Mouse (Mus musculus): ENCODE measurements around the gene Mgat5.

The Mgat5 gene

GRCm38 (mm10) chr1:127303791-127304190, 99.0 kb downstream of the Mgat5 start:
- no peak for DNase-seq (ENCODE audit: extremely low read depth, insufficient read length, low spot score)

DNA sequence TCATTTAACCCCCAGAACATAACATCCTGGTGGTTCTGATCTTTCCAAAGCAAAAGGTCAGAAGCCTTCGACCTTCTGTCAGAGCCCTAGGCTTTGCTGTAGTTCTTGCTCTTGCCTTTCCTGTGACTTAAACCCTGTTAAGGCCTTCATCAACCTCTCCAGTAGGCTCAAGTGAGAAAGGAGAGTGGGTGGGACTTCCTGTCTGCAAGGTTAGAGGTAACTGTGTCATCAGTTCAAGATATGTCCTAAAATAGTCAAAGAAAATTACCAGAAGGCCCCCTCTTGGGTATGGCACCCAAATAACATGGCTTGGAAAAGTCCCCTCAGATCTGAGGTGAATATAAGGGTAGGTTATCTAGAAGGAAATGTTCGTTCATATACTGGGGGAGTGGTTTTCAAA, 99.5 kb downstream of the Mgat5 start:
- no peak for DNase-seq (ENCODE audit: extremely low read depth, insufficient read length, low spot score)

DNA sequence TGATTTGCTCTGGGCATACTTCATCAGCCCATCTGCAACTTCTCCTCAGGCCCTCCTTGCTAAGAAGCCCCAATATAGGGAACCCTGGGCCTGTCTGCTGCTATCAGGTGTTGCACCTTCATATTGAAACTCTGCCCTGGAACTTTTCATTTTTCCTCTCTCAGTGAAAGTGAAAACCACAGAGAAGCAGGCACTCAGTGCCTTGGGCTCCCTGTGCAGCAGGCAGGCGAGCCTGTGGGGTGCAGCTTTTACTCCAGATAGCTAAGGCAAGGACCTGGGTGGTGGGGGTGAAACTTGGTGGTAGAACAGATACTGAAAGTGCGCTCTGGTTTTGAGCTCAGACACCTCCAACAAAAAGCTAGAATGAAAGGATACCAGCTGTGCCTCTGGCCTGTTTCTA, 100.8 kb downstream of the Mgat5 start:
- DNase-seq (ENCODE audit: extremely low read depth, insufficient read length, low spot score) = no peak

GRCm38 (mm10) chr1:127306024-127306771, 101.4 kb downstream of the Mgat5 start:
- DNase-seq (ENCODE audit: extremely low read depth, insufficient read length, low spot score) = no peak

- no peak for DNase-seq (ENCODE audit: extremely low read depth, insufficient read length, low spot score)
These were observed 102.5 kb downstream of the Mgat5 start for GRCm38 (mm10) chr1:127307361-127307760.

GRCm38 (mm10) chr1:127308207-127308725, 103.5 kb downstream of the Mgat5 start:
- no peak for DNase-seq (ENCODE audit: extremely low read depth, insufficient read length, low spot score)

DNA sequence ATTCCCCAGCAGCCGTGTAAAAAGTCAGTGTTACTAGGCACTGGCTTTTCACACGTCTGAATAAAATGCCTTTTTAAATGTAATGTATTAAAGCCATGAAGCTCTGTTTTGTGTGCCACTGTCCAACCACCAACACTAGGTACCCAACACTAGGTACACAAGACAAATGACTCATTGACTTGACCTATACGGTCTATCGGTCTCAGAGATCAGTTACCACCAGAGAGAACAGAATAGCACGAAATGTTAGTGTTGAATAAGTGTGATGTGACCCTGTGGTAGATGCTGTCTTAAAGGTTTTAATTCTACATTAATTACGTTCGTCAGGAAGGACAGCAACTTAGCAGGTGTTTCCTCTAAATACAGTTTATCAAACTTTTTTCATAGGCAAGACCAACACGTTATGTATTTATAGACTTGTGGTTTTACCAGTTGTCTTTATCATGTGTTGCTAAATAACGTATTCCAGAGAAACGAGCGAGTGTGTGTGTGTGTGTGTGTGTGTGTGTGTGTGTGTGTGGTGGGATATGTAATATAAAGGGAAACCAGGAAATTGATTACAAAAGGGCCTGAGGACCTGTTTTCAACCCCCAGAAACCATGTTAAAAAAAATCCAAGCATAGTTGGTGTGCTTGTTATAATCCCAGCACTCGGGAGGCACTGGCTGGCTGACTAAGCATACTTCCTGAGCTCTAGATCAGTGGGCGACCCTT, 104.3 kb downstream of the Mgat5 start:
- no peak for DNase-seq (ENCODE audit: extremely low read depth, insufficient read length, low spot score)

DNA sequence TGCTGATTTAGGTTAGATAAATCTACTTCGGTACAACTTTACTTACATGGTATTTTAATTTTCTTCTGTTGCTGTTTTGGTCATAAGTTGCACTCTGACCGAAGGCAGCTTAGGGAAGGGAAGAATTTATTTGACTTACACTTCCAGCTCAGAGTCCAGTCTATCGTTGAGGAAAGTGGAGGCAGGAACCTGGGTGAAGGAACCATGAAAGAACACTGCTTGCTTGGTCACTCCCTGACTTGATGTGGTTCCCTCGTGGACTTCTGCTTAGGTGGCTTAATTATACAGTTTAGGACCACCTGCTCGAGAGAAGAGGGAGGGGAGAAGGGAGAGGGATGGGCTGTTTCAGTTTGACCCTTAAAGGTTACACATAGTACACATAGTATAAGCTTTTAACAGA, 105.2 kb downstream of the Mgat5 start:
- no peak for DNase-seq (ENCODE audit: extremely low read depth, insufficient read length, low spot score)

DNA sequence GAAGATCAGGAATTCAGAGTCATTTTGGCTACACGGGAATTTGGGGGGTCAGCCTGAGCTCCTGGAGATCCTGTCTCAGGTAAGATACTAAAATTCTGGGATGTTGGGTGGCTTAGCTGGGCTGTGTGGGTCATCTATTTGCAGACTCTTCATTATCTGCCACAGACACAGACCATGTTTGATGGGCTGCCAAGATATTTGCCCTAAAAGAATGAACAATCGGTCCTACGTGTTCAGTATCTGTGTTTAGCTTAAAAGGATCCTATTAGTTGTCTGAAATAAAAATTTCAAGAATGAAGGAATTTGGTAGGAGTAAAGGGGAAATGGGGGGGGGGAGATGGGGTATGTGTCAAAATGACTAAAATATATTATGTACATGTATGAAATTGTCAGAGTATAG, 105.9 kb downstream of the Mgat5 start:
- no peak for DNase-seq (ENCODE audit: extremely low read depth, insufficient read length, low spot score)

GRCm38 (mm10) chr1:127313652-127314350, 109.0 kb downstream of the Mgat5 start:
- DNase-seq (ENCODE audit: extremely low read depth, insufficient read length, low spot score) = no peak

DNA sequence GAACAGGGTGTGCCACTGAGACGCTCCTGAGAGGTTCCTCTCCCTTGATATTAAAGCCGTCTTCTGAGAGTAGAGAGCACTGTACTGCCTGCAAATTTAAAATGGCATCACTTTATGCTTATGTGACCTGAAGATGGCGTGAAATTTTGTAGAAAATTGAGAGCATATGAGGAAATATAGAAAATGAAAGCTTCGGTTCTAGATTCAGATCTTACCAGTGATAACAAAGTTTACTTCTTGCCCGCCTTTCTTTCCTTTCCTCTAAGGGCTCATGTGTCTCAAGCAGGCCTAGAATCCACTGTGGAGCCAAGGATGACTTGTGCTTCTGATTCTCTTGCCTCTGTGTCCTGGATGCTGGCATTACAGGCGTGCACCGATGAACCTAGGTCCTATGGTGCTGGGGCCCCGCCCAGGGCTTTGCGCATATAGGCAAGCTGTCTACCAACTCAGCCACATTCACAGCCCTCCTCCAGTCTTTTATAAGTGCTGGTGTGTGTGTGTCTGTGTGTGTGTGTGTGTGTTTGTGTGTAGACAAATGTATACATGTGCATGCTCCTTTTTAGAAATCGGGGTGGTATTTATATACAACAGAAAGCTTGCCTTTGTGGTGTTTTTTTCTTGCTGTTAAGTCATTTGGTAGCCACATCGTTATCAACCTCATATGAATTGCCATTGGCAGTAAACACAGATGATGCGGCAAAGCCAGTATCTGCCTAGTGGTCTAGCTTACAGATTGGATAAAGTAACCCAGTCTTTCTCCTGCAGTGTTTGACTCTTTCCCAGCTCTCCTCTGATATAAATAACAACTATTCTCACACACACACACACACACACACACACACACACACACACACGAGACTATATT, 111.2 kb downstream of the Mgat5 start:
- no peak for DNase-seq (ENCODE audit: extremely low read depth, insufficient read length, low spot score)

DNA sequence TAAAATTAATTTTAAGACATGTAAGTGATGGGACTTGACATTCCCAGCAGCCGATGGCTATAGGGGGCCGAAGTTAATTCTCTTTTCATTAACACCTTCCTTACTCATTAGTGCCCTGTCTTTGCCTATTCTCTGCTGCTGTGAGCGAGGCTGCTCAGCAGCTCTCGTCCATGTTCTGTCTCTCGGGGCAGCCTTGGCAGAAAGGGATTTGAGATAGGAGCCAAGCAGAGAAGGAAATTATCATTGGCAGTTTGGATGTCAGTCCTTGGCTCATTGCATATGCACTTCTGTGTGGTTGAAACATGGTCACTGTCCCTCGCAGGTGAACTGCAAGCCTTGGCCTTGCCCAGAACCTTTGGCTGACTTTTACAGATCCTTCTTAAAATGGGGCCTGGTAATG, 111.8 kb downstream of the Mgat5 start:
- no peak for DNase-seq (ENCODE audit: extremely low read depth, insufficient read length, low spot score)

- DNase-seq (ENCODE audit: extremely low read depth, insufficient read length, low spot score) = no peak
These were observed 112.7 kb downstream of the Mgat5 start for GRCm38 (mm10) chr1:127317541-127317940.

DNA sequence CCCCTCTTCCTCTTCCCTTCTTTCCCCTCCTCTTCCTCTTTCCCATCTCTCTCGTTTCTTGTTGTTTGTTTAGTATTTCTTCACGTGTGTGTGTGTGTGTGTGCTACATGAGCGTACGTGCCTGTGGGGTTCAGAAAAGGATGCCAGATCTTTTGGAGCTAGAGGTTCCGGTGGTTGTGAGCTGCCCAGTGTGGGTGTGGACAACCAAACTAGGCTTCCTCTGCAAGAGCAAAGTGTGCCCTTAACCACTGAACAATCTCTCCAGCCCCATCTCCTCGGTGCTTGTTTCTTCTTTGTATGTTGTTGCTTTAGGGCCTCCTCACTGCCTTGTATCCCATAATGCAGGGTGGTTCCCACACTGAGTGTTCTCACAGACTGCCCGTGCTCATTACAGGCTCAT, 113.7 kb downstream of the Mgat5 start:
- DNase-seq (ENCODE audit: extremely low read depth, insufficient read length, low spot score) = no peak

GRCm38 (mm10) chr1:127319768-127320167, 115.0 kb downstream of the Mgat5 start:
- DNase-seq (ENCODE audit: extremely low read depth, insufficient read length, low spot score) = no peak

- DNase-seq (ENCODE audit: extremely low read depth, insufficient read length, low spot score) = no peak
These were observed 116.1 kb downstream of the Mgat5 start for GRCm38 (mm10) chr1:127320956-127321355.

DNA sequence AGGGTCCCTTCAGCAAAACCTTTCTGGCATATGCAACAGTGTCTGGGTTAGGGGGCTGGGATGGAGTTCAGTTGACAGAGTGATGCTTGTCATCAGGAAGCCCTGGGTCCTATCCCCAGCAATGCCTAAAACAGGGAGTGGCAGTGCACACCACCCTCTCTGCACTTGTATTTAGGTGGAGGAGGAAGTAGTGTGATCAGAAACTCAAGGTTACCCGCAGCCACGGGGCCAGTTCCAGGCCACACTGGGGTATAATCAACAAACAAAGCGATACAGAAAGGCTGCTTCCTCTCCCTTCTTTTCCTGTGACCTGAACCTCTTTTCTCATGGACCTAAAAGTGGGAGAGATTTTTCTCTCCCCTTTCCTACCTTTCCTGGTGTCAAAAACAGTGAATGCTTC, 116.8 kb downstream of the Mgat5 start:
- DNase-seq (ENCODE audit: extremely low read depth, insufficient read length, low spot score) = no peak

DNA sequence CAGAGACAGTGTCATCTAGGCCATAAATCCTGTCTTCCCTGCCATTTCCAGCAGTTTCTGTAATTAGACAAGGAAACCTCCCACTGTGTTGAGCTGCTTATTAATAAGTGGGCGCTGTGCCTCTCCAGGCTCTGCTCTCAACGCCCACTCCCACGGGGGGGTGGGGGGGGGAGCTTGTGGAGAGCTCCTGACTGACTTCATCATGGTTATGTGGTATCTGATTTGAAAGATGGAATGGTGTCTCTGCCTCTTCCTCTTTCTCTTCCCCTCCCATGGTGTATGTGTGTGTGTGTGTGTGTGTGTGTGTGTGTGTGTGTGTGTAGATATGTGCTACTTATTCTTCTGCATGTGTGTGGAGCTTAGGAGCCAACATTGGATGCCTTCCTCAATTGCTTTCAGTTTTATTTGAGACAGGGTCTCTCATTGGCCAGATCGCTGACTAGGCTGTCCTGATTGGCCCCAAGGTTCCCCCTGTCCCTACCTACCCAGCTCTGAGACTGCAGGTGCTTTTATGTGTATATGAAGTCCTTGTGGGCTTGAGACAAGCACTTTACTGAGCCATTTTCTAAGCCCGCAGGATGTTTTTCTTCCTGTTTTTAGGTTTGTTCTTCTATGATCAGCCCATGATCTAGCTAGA, 117.5 kb downstream of the Mgat5 start:
- no peak for DNase-seq (ENCODE audit: extremely low read depth, insufficient read length, low spot score)

DNA sequence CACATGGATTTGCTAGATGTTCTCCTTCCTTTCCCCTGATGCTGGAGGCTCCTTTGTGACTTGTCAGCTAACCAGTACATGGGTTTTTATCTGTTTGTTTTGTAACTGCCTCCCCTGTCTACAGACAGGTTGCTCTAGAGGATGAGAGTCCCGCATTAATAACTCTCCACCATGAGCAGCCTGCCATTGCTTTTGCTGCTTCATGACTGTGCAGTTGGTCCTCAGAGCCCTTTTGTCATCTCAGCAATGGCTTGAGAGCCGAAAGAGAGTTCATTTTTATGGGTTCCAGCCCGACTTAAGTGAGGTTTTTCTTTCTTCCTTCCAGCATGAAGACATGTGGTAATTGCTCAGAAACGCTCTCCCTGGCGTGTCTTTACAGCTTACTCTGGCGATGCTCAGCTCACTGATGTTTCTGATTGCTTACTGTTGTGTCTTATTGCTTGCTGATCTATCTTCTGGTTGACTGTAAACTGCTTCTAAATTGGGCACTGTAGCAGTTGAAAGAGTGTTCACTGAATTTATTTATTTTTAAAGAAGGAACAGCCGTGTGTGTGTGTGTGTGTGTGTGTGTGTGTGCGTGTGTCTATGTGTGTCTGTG, 120.9 kb downstream of the Mgat5 start:
- DNase-seq (ENCODE audit: extremely low read depth, insufficient read length, low spot score) = no peak

DNA sequence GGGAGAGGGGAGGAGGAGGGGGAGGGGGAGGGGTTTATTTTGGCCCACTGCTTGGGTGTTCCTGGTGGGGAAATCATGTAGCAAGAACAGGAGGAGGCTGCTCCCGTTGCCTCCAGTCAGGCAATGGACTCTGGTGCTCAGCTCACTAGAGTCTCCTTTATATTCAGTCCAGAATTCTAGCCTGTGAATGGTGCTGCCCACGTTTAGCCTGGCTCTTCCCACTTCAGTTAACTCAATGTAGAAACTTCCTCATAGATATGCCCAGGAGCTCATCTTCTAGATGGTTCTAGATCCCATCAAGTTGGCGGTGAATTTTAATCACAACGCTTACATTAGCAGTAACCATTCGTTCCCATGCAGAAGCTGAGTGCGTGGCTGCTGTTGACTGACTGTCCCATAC, 123.0 kb downstream of the Mgat5 start:
- no peak for DNase-seq (ENCODE audit: extremely low read depth, insufficient read length, low spot score)
